Mouse (Mus musculus) B cell, adult 62 days (primary cell): ENCODE data around the gene Olfr469. TPM values are rescaled to one million over a fixed set of nuclear protein-coding genes. Genes with fewer than 3 reads are reported as not detected.

Experiments
- total RNA-seq: library from RNA; stranded (reverse); gene quantifications from 4 replicates; pipeline ENCODE4 v1.2.4, GENCODE M21; 2023

Olfr469 gene
- total RNA-seq = not detected in 4 replicates

DNA sequence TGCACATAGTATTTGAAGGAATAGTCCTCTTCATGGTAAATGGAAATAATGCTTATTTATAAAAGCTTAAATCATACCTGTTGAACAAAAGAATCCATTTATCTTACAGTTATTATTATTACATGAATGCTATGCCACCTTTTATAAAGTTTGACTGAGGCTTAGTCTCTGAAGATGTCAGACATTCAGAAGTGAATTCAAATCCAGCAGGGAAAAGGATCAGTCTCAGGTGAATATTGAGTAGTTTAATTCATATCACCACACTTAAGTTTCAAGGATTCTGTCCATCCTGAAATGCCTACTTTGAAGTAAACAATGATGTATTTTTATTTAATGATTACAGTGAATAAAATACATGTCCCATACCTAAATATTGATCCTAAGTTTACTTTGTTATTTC lies at the start of gene Olfr469:
Gene Olfr469 (minus strand): TSS at position 101 of the 400 bp plus-strand sequence.

DNA sequence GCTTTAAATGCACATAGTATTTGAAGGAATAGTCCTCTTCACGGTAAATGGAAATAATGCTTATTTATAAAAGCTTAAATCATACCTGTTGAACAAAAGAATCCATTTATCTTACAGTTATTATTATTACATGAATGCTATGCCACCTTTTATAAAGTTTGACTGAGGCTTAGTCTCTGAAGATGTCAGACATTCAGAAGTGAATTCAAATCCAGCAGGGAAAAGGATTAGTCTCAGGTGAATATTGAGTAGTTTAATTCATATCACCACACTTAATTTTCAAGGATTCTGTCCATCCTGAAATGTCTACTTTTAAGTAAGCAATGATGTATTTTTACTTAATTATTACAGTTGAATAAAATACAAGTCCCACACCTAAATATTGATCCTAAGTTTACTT lies 22.0 kb upstream of the Olfr469 start, which contains the start of gene Olfr470:
Gene Olfr470 (minus strand): TSS at position 101 of the 400 bp plus-strand sequence.

DNA sequence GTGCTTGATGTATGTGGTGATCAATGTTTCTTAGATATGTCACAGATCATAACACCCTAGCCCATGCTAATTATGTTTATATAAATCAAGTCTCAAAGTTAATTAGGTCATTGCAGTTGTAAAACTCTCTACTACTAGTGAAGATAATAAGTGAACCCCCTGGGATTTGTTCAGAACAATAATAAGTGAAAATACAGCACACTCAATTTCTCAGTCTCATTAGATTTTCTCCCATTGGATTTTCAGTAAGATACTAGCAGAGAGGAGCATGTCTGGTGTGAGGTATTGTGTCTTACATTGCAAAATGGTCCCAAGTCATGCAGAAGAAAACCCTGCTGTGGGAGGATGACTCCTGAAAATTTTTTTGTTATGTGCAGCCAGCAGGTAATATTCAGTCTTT lies 13.4 kb downstream of the Olfr469 start, which contains the start of gene Olfr467:
Gene Olfr467 (plus strand): TSS at position 301 of the 400 bp plus-strand sequence.

DNA sequence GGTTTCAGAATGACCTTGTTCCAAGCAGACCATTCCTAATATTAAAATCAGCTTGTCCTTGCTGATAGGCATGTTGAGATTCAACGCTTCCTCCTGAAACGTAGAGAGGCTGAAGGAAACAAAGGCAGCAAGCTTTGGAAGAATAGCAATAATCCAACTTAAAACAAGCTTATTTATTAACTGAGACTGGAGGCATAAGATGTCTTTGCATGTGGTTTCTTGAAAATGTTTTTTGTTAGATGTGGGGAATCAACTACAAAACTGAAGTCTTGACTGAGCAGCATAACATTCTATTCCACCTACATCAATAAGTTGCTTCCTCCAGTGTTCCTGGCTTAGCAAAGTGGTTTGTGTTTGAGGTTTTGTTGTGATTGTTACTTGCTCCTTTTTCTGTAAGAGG lies 24.2 kb downstream of the Olfr469 start, which contains the start of gene Ovch2:
Gene Ovch2 (minus strand): TSS at position 101 of the 400 bp plus-strand sequence.

Other genes with a start within 250 kb of the Olfr469 start
- 20.4 to 22.3 TPM (median 21.4 TPM) in 4 replicates for gene Ppfibp2, start 230.3 kb downstream of the Olfr469 start, total RNA-seq
- not detected in 4 replicates for gene 5330417H12Rik, start 200.4 kb downstream of the Olfr469 start, total RNA-seq
- gene Cyb5r2, start 67.5 kb downstream of the Olfr469 start, total RNA-seq = not detected in 4 replicates
- gene Ovch2, start 24.3 kb downstream of the Olfr469 start, total RNA-seq = not detected in 4 replicates
- gene Olfr467, start 13.3 kb downstream of the Olfr469 start, total RNA-seq = not detected in 4 replicates
- not detected in 4 replicates for gene Olfr470, start 21.9 kb upstream of the Olfr469 start, total RNA-seq
- 0.09 to 0.14 TPM in 2 of 4 replicates, not detected in the others for gene Olfr472, start 72.4 kb upstream of the Olfr469 start, total RNA-seq
- not detected in 4 replicates for gene Olfr473, start 104.9 kb upstream of the Olfr469 start, total RNA-seq
- gene Olfr474, start 129.1 kb upstream of the Olfr469 start, total RNA-seq = not detected in 4 replicates
- gene Olfr476, start 139.3 kb upstream of the Olfr469 start, total RNA-seq = not detected in 4 replicates
- not detected in 4 replicates for gene Olfr477, start 161.2 kb upstream of the Olfr469 start, total RNA-seq
- gene Olfr478, start 208.4 kb upstream of the Olfr469 start, total RNA-seq = not detected in 4 replicates
- not detected in 4 replicates for gene Olfr479, start 225.2 kb upstream of the Olfr469 start, total RNA-seq
- gene Olfr480, start 241.8 kb upstream of the Olfr469 start, total RNA-seq = not detected in 4 replicates